Mouse (Mus musculus) B cell, adult 2 months (primary cell): ENCODE measurements around the gene Kxd1.

ENCODE experiments used
- DNase-seq, 2 experiments: peaks; one replicate each; pipeline ENCODE4 v3.0.0; 2022

Gene Kxd1

GRCm38 (mm10) chr8:70527512-70528181, at the start of gene Kxd1, which contains the start of gene Fkbp8:
Gene Kxd1 (minus strand): TSS chr8:70527956.
Gene Fkbp8 (plus strand): TSS chr8:70527724.
- peak; percentile 96 for DNase-seq

- no peak for DNase-seq
These were observed 49.5 kb upstream of the Kxd1 start for GRCm38 (mm10) chr8:70577207-70577606.

GRCm38 (mm10) chr8:70574915-70575314, 47.2 kb upstream of the Kxd1 start:
- no peak for DNase-seq

GRCm38 (mm10) chr8:70574302-70574701, 46.5 kb upstream of the Kxd1 start:
- no peak for DNase-seq

GRCm38 (mm10) chr8:70570990-70571389, 43.2 kb upstream of the Kxd1 start:
- no peak for DNase-seq

GRCm38 (mm10) chr8:70570360-70570759, 42.6 kb upstream of the Kxd1 start:
- no peak for DNase-seq

GRCm38 (mm10) chr8:70565561-70565960, 37.8 kb upstream of the Kxd1 start:
- peak; percentile 16 to 20 for DNase-seq

GRCm38 (mm10) chr8:70564696-70565235, 37.0 kb upstream of the Kxd1 start:
- DNase-seq = no peak

GRCm38 (mm10) chr8:70563763-70564387, 36.1 kb upstream of the Kxd1 start:
- no peak for DNase-seq

- DNase-seq = no peak
These were observed 35.0 kb upstream of the Kxd1 start for GRCm38 (mm10) chr8:70562802-70563201.

GRCm38 (mm10) chr8:70561809-70562535, 34.2 kb upstream of the Kxd1 start:
- DNase-seq = no peak

GRCm38 (mm10) chr8:70561357-70561756, 33.6 kb upstream of the Kxd1 start:
- no peak for DNase-seq

GRCm38 (mm10) chr8:70560564-70560963, 32.8 kb upstream of the Kxd1 start:
- no peak for DNase-seq

- peak; percentile 34 to 35 for DNase-seq
These were observed 32.3 kb upstream of the Kxd1 start for GRCm38 (mm10) chr8:70560096-70560495.

- peak; percentile 23 to 29 for DNase-seq
These were observed 31.2 kb upstream of the Kxd1 start for GRCm38 (mm10) chr8:70558983-70559382.

GRCm38 (mm10) chr8:70558334-70558733, 30.6 kb upstream of the Kxd1 start:
- peak; percentile 24 to 26 for DNase-seq

- DNase-seq = no peak
These were observed 27.5 kb upstream of the Kxd1 start for GRCm38 (mm10) chr8:70555079-70555747.

- no peak for DNase-seq
These were observed 26.0 kb upstream of the Kxd1 start for GRCm38 (mm10) chr8:70553740-70554139.

- DNase-seq = no peak
These were observed 25.1 kb upstream of the Kxd1 start for GRCm38 (mm10) chr8:70552836-70553235.

- no peak for DNase-seq
These were observed 23.9 kb upstream of the Kxd1 start for GRCm38 (mm10) chr8:70551558-70552161.

GRCm38 (mm10) chr8:70549412-70550184, 21.8 kb upstream of the Kxd1 start:
- DNase-seq = no peak

GRCm38 (mm10) chr8:70547762-70548161, 20.0 kb upstream of the Kxd1 start:
- DNase-seq = no peak
